Mouse (Mus musculus): ENCODE data around the gene Pnck.

Gene Pnck

GRCm38 (mm10) chrX:73639255-73639675 lies 20.7 kb downstream of the Pnck start, which contains the start of gene Dusp9:
Gene Dusp9, plus strand, starts transcription at chrX:73639419.
- peak; percentile 77 for DNase-seq (ENCODE audit: low read depth)

GRCm38 (mm10) chrX:73637415-73637814 lies 22.5 kb downstream of the Pnck start:
- DNase-seq (ENCODE audit: low read depth): no peak

- DNase-seq (ENCODE audit: low read depth): no peak
These were observed 24.5 kb downstream of the Pnck start for GRCm38 (mm10) chrX:73635425-73635824.

- DNase-seq (ENCODE audit: low read depth): no peak
These were observed 32.9 kb downstream of the Pnck start for GRCm38 (mm10) chrX:73626981-73627380.

GRCm38 (mm10) chrX:73619890-73620289 lies 40.0 kb downstream of the Pnck start:
- no peak for DNase-seq (ENCODE audit: low read depth)

GRCm38 (mm10) chrX:73619401-73619800 lies 40.5 kb downstream of the Pnck start:
- no peak for DNase-seq (ENCODE audit: low read depth)

- no peak for DNase-seq (ENCODE audit: low read depth)
These were observed 44.0 kb downstream of the Pnck start for GRCm38 (mm10) chrX:73615876-73616275.

- DNase-seq (ENCODE audit: low read depth): no peak
These were observed 46.3 kb downstream of the Pnck start for GRCm38 (mm10) chrX:73613665-73614064.

Measured in NIH3T3 (cell line).